Mouse (Mus musculus) E14TG2a.4 (cell line): ENCODE results near the gene Slamf8.

Experiments
- CTCF ChIP-seq: conservative IDR thresholded peaks from 2 replicates; pipeline ENCODE4 v1.5.1; 2014; ENCODE audit warnings: low read length
- POU5F1 ChIP-seq: IDR thresholded peaks from 2 replicates; pipeline ENCODE4 v1.6.1; 2014; ENCODE audit warnings: low read length, borderline replicate concordance

GRCm38 (mm10) chr1:172549717-172550116 is 40.7 kb downstream of the Slamf8 start:
- TF ChIP-seq CTCF = no peak
- no peak for TF ChIP-seq POU5F1
